Mouse (Mus musculus) lung, embryonic 14.5 days (tissue): ENCODE measurements around the gene Slc2a12. TPM values are rescaled to one million over a fixed set of nuclear protein-coding genes. Genes with fewer than 3 reads are reported as not detected.

Source experiments
- ATAC-seq: fragments of 200-750 bp; cut with Nextera tagmentation; 2 replicates; pipeline ENCODE4 v1.8.0; 2017; ENCODE audit warnings: mild to moderate bottlenecking, moderate TSS enrichment, moderate library complexity; ENCODE audit not compliant: insufficient read depth
- DNase-seq: peaks from one replicate; pipeline ENCODE4 v3.0.0-alpha.2; 2015
- H3K27ac ChIP-seq: fragments of 300-500 bp; sonication (generic); 2 replicates; pipeline ENCODE4 v1.5.1; 2014; ENCODE audit warnings: low read depth, mild to moderate bottlenecking, moderate library complexity
- H3K27me3 ChIP-seq: fragments of 300-500 bp; sonication (generic); 2 replicates; pipeline ENCODE4 v1.6.1; 2014; ENCODE audit warnings: low read length, control low read depth; ENCODE audit not compliant: insufficient read depth
- H3K36me3 ChIP-seq: fragments of 300-500 bp; sonication (generic); 2 replicates; pipeline ENCODE4 v1.6.1; 2014; ENCODE audit warnings: control low read depth; ENCODE audit not compliant: insufficient read depth
- H3K4me1 ChIP-seq: fragments of 300-500 bp; sonication (generic); 2 replicates; pipeline ENCODE4 v1.6.1; 2014; ENCODE audit warnings: antibody characterized with exemption, control low read depth; ENCODE audit not compliant: insufficient read depth
- H3K4me2 ChIP-seq: fragments of 300-500 bp; sonication (generic); 2 replicates; pipeline ENCODE4 v1.6.1; 2014; ENCODE audit warnings: mild to moderate bottlenecking
- H3K4me3 ChIP-seq: fragments of 300-500 bp; sonication (generic); 2 replicates; pipeline ENCODE4 v1.5.1; 2014; ENCODE audit warnings: low read depth, low read length
- H3K9ac ChIP-seq: fragments of 300-500 bp; sonication (generic); 2 replicates; pipeline ENCODE4 v1.6.1; 2014
- H3K9me3 ChIP-seq: fragments of 300-500 bp; sonication (generic); 2 replicates; pipeline ENCODE4 v1.6.1; 2016; ENCODE audit warnings: low read depth, low read length, control low read depth
- CTCF ChIP-seq: IDR thresholded peaks from 2 replicates; pipeline ENCODE4 v1.5.1; 2016; ENCODE audit warnings: antibody characterized with exemption, low read depth
- WGBS: fragments of 180-500 bp; shearing (Covaris S2); extraction: QIAGEN DNeasy Blood & Tissue Kit; methylation state at CpG from one replicate; pipeline ENCODE4 v1.1.7; 2014; 5-methylcytosine and 5-hydroxymethylcytosine counted together
- microRNA-seq: library from miRNA; unstranded; fragments of <30 nt; microRNA quantifications from one replicate; pipeline ENCODE4, GENCODE M21; 2016; ENCODE audit warnings: borderline number of aligned reads
- polyA plus RNA-seq: library from polyadenylated mRNA; unstranded; fragments of >200 nt; fragmentation: Nextera tagmentation; extraction: Ambion mirVana; gene quantifications from 2 replicates; pipeline ENCODE4 v1.2.1, GENCODE M21; 2014

The Slc2a12 gene
- polyA plus RNA-seq, 1 experiment from 2014 or later: 1.1 TPM

DNA sequence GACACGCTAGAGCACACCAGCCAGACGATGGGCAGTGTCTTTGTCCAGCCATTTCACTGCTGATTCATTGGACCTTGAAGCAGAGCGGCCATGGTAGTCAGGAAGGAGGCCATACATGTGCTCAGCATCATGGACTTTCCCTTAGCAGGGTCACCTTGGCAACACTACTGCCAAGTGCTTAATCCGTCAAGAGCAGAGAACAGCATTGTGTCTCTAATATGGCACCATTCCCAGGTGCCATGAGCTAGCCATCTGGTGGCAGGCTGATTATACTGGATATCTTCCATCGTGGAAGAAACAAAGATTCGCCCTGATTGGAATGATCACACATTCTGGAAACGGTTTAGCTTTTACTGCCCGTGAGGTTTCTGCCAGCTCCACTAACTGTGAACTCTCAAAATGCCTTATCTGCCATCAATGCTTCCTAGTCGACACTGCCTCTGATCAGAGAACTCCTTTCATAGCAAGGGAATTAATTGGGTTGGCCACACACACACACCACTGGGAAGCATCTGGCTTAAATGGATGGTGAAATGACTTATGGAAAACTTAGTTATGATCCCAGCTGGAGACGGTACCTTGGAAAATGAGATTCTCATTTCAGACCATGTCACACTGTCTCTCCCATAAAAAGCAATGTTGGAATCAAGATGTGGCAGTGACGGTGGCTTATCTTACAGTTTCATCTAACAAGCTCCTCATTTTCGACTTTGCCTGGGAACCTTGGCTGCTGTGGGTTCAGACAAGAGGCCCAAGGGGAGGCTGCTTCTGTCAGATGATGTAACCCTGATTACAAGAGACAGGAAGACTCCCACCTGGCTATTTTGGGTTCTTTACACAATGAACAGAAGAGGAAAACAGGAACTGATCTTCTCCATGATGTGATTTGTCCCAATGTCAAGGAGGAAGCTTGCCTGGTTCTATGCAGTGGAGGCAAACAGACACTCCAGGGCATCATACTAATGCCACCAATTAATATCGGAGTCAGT lies 101.8 kb downstream of the Slc2a12 start:
- H3K27me3 ChIP-seq: no peaks in the 10 kb centered on the region
- no peaks in the 10 kb centered on the region for H3K36me3 ChIP-seq
- H3K4me3 ChIP-seq: no peak overlapping the region
- no peak overlapping the region for H3K9ac ChIP-seq
- H3K4me2 ChIP-seq: no peak overlapping the region
- no peak for TF ChIP-seq CTCF
- DNase-seq (no peak), ATAC-seq (no peak)
- H3K4me1 ChIP-seq: no peaks in the 10 kb centered on the region
- H3K27ac ChIP-seq: no peak overlapping the region
- WGBS: 51% methylated on average over 13 of the region's 13 CpGs
- no peaks in the 10 kb centered on the region for H3K9me3 ChIP-seq

DNA sequence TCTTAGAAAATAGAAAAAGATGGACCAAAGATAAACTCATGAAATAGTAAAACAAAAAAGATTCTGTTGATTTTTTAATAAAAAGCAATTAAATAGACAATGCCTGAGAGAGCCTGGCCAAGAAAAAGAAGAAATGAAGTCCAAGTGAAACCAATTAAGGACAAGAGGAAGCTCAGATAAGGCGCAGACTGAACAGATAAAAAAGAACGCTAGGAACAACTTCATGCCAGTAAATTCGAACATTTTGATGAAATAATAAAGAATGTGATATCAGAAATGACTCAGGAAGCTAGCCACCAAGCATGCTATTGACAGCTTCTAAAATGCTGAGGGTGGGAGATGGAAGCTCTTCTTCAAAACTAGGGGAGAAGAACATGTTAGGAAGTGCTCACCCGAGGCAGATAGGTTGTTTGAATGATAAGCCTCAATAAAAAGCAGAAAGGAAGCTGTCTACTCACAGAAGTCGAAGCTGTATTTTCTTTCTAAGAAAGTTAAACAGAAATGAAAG lies 106.4 kb downstream of the Slc2a12 start:
- ATAC-seq: no peak
- H3K27me3 ChIP-seq: no peaks in the 10 kb centered on the region
- WGBS: 49% methylated on average over 5 of the region's 5 CpGs
- no peak for TF ChIP-seq CTCF
- H3K4me1 ChIP-seq: no peaks in the 10 kb centered on the region
- H3K36me3 ChIP-seq: no peaks in the 10 kb centered on the region
- H3K27ac ChIP-seq: no peak overlapping the region
- no peak overlapping the region for H3K9ac ChIP-seq
- DNase-seq: no peak
- no peak overlapping the region for H3K4me3 ChIP-seq
- no peaks in the 10 kb centered on the region; the same call in 1 of the 2 replicates for H3K9me3 ChIP-seq
- no peak overlapping the region for H3K4me2 ChIP-seq

Small RNA genes within 50 kb of the gene (microRNA-seq; reads per million reads assigned to microRNA genes)
- 1.2 reads per million for gene Mir7663

Other genes with a start within 250 kb of the Slc2a12 start
- 60.8 and 63.5 TPM in 2 replicates for gene Tbpl1, start 86.9 kb downstream of the Slc2a12 start, polyA plus RNA-seq
- gene Tcf21, start 175.2 kb downstream of the Slc2a12 start, polyA plus RNA-seq: 227 and 238 TPM in 2 replicates